Mouse (Mus musculus) cerebellum, adult 18-20 months (tissue): ENCODE measurements around the gene Pramel4.
"Not testable (repeated sequence)": the region's sequence is repeated elsewhere in the genome, so short reads cannot be mapped to it uniquely, and the experiment has no call there.

Experiments used
- DNase-seq, 2 experiments: peaks; one replicate each; pipeline ENCODE4 v3.0.0; 2021

The Pramel4 gene

GRCm38 (mm10) chr4:144058826-144059225 is at the start of gene Pramel4:
Gene Pramel4 (plus strand): TSS chr4:144059126.
- DNase-seq, result not testable (repeated sequence)

- DNase-seq, result not testable (repeated sequence)
Measured at GRCm38 (mm10) chr4:144106174-144106573, 47.2 kb downstream of the Pramel4 start, which contains the start of gene Gm13102. Gene Gm13102 (plus strand): TSS chr4:144106474.
